Comparison of ENCODE assay signal across 7 mouse cellular contexts in genomic region chr2:118779504-118780480, GRCm38 (mm10). TPM values are rescaled to one million over a fixed set of nuclear protein-coding genes. Genes with fewer than 3 reads are reported as not detected.
DNase-seq lines count a peak whose midpoint lies in the region; ATAC-seq lines count a peak whose summit lies in the region.

Disp2 (plus strand) TSS chr2:118779719.

- H3K9me3 ChIP-seq in limb, embryonic 12.5 days, result no peaks in the 10 kb centered on the region
- no peaks in the 10 kb centered on the region for H3K9me3 ChIP-seq in midbrain, embryonic 14.5 days (ENCODE audit: control insufficient read depth, low read length)

- H3K9ac ChIP-seq in limb, embryonic 12.5 days (replicated peaks), result no peak within 1 kb of the TSS
- peak within 1 kb of the TSS; percentile 73 for H3K9ac ChIP-seq in midbrain, embryonic 14.5 days (replicated peaks; ENCODE audit: low read length)

- H3K36me3 ChIP-seq in limb, embryonic 12.5 days, result no peaks in the 10 kb centered on the region
- H3K36me3 ChIP-seq in midbrain, embryonic 14.5 days (ENCODE audit: control insufficient read depth, insufficient read depth, low read length), result no peaks in the 10 kb centered on the region

- peak; percentile 94 for ATAC-seq in granulocyte monocyte progenitor cell, adult 5-6 weeks (replicated peaks; ENCODE audit: poor library complexity, severe bottlenecking)
- peak; percentile 78; the same call in 1 of the 2 replicates for ATAC-seq in limb, embryonic 12.5 days (ENCODE audit: insufficient number of reproducible peaks, insufficient read depth, low FRiP score, low TSS enrichment, low read depth)
- peak; percentile 94 for ATAC-seq in midbrain, embryonic 14.5 days (ENCODE audit: low FRiP score, low TSS enrichment)

- H3K27me3 ChIP-seq in limb, embryonic 12.5 days, result peaks cover 22% of the 10 kb centered on the region
- H3K27me3 ChIP-seq in midbrain, embryonic 14.5 days (ENCODE audit: control insufficient read depth, insufficient read depth, low read length), result no peaks in the 10 kb centered on the region

- peak within 1 kb of the TSS; percentile 33 for H3K4me3 ChIP-seq in limb, embryonic 12.5 days (replicated peaks)
- H3K4me3 ChIP-seq in midbrain, embryonic 14.5 days (replicated peaks; ENCODE audit: low read depth, low read length), result peak within 1 kb of the TSS; percentile 56

- H3K4me2 ChIP-seq in limb, embryonic 12.5 days, result peak within 1 kb of the TSS; percentile 57
- peak within 1 kb of the TSS; percentile 71 for H3K4me2 ChIP-seq in midbrain, embryonic 14.5 days (ENCODE audit: low read length)

- peak; percentile 97 for DNase-seq in adrenal gland, postnatal 10 days
- peak; percentile 94 for DNase-seq in embryo, embryonic 9.5 days (ENCODE audit: extremely low spot score)
- peak; percentile 90 for DNase-seq in kidney, adult 11 months
- peak; percentile 98 for DNase-seq in midbrain, embryonic 14.5 days
- DNase-seq in spleen, adult 12 weeks (ENCODE audit: low spot score), result peak; percentile 66

- WGBS in limb, embryonic 12.5 days, result 14% methylated on average over 39 of the region's 39 CpGs
- 9% methylated on average over 39 of the region's 39 CpGs for WGBS in midbrain, embryonic 14.5 days

- peaks cover 9% of the 10 kb centered on the region; the same call in 1 of the 2 replicates for H3K4me1 ChIP-seq in limb, embryonic 12.5 days (replicated peaks)
- H3K4me1 ChIP-seq in midbrain, embryonic 14.5 days (ENCODE audit: control insufficient read depth, insufficient read depth, low read length), result peaks cover 14% of the 10 kb centered on the region; the same call in 1 of the 2 replicates

- H3K27ac ChIP-seq in limb, embryonic 12.5 days, result no peak within 1 kb of the TSS
- H3K27ac ChIP-seq in midbrain, embryonic 14.5 days (replicated peaks; ENCODE audit: low read depth, low read length), result peak within 1 kb of the TSS; percentile 81

RNA-seq across cellular contexts. Expression of gene Disp2, which starts in this region (rescaled TPM):
- 10 to 100 TPM; 22.0 to 26.2 TPM for total RNA-seq in adrenal gland, postnatal 10 days (2021)
- not detected in 2 replicates for total RNA-seq in granulocyte monocyte progenitor cell, adult 5-6 weeks (2014; fragmentation: Nextera tagmentation)
- not detected in 2 replicates for total RNA-seq in granulocyte monocyte progenitor cell, adult 5-6 weeks (2017)
- polyA plus RNA-seq in limb, embryonic 12.5 days (2016; fragmentation: Nextera tagmentation; extraction: Ambion mirVana), result 0.05 and 0.14 TPM in 2 replicates
- polyA plus RNA-seq in midbrain, embryonic 14.5 days (2014; fragmentation: Nextera tagmentation; extraction: Ambion mirVana), result 49.8 and 50.4 TPM in 2 replicates

Comparison
In these comparisons a context has a peak if more than half of its experiments do, and no peak if none do; other contexts are left out.
1. RNA of gene Disp2 (total RNA-seq): 22.0 to 26.2 TPM in adrenal gland, postnatal 10 days; not detected in granulocyte monocyte progenitor cell, adult 5-6 weeks; every median in the first group is over 10 times any median in the second.
2. RNA of gene Disp2 (polyA plus RNA-seq): 49.8 to 50.4 TPM in midbrain, embryonic 14.5 days; 0.05 to 0.14 TPM in limb, embryonic 12.5 days; every median in the first group is over 10 times any median in the second.
3. Peak in ATAC-seq in granulocyte monocyte progenitor cell, adult 5-6 weeks; RNA of the gene not detected or under 1 TPM.
4. Peak in ATAC-seq, H3K4me3 ChIP-seq and H3K4me2 ChIP-seq in limb, embryonic 12.5 days; RNA of the gene not detected or under 1 TPM.
5. Peak in every context shown above with its lines, with median percentiles within 50 percentile points of each other: DNase-seq and ATAC-seq.